Mouse (Mus musculus): ENCODE measurements at regions not wholly inside any gene's neighbourhood (a gene's known extent, or its start where the extent isn't known, plus 50 kb on each side); places are given as distances from the start of the nearest gene placed in this dataset.

DNA sequence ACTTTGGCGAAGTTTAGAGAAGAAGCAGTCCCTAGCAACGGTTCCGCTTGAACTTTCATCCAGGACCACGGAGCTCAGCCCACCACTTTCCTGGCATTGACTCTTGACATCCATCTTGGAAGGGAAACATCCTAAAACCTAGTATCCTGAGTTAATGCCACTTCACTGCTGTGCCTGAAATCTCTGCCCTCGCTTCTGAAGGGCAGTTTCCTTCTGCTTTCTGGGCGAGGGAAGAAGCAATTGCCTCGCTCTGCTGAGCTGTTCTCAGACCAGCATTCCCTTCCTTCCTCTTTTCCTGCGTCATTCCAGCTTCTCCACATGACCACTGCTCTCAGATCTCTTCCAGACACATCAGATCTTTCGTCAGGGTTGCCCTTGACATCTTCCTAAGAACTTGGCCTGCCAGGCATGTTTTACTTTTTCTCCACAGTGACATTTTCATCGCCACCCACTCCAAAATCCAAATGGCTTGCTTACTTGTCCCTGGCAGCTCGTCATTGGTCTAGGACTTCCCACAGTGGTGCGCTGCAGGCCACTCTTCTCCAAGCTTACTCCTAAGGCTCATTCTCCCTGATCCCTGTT lies 129.5 kb upstream of the Satb1 start:
- TF ChIP-seq CTCF (conservative IDR thresholded peaks at IDR 0.05 in 1 of 2, IDR thresholded peaks at IDR 0.05 in 1 of 2; ENCODE audit: low read depth in 2 of 2, low read length in 2 of 2) (no peak), MYC (IDR thresholded peaks at IDR 0.05; ENCODE audit: low read depth, low read length) (no peak), MEF2A (IDR thresholded peaks at IDR 0.05; ENCODE audit: borderline replicate concordance, low read depth, low read length) (no peak)

All from CH12.LX (cell line).